Mouse (Mus musculus): ENCODE measurements around the gene Ttc4. TPM values are rescaled to one million over a fixed set of nuclear protein-coding genes. Genes with fewer than 3 reads are reported as not detected.

Gene Ttc4
- polyA plus RNA-seq, 1 experiment from 2014 or later, result 80.4 TPM

- WGBS, result 79% methylated on average over 5 of the region's 5 CpGs
- H3K27me3 ChIP-seq (ENCODE audit: insufficient read depth, low read length), result no peaks in the 10 kb centered on the region
- no peaks in the 10 kb centered on the region for H3K9me3 ChIP-seq (ENCODE audit: low read depth, low read length)
- no peak for TF ChIP-seq CTCF (IDR thresholded peaks at IDR 0.05; ENCODE audit: low read depth)
- no peak for ATAC-seq (ENCODE audit: insufficient read depth)
- H3K9ac ChIP-seq, result no peak overlapping the region
- H3K27ac ChIP-seq (ENCODE audit: low read depth), result no peak overlapping the region
- H3K4me3 ChIP-seq (ENCODE audit: low read depth, low read length), result no peak overlapping the region
- 0 out of 2 replicates have a peak, but pooled peaks cover 5% of the 10 kb centered on the region for H3K4me1 ChIP-seq (ENCODE audit: insufficient read depth)
- DNase-seq, result no peak
- H3K36me3 ChIP-seq (ENCODE audit: insufficient read depth), result peaks cover 45% of the 10 kb centered on the region
- no peak overlapping the region for H3K4me2 ChIP-seq
Observed at GRCm38 (mm10) chr4:106676749-106677148, 2.0 kb downstream of the Ttc4 start.

GRCm38 (mm10) chr4:106666546-106666945 is 12.2 kb downstream of the Ttc4 start:
- Histone ChIP-seq H3K36me3 (ENCODE audit: insufficient read depth) (peaks cover 99% of the 10 kb centered on the region), H3K4me2 (no peak overlapping the region), H3K9ac (no peak overlapping the region), H3K4me3 (ENCODE audit: low read depth, low read length) (no peak overlapping the region), H3K4me1 (ENCODE audit: insufficient read depth) (no peaks in the 10 kb centered on the region), H3K27ac (ENCODE audit: low read depth) (no peak overlapping the region), H3K9me3 (ENCODE audit: low read depth, low read length) (no peaks in the 10 kb centered on the region), H3K27me3 (ENCODE audit: insufficient read depth, low read length) (no peaks in the 10 kb centered on the region)
- 92% methylated on average over 2 of the region's 2 CpGs for WGBS
- ATAC-seq (ENCODE audit: insufficient read depth), result no peak
- DNase-seq, result no peak
- TF ChIP-seq CTCF (IDR thresholded peaks at IDR 0.05; ENCODE audit: low read depth), result no peak

GRCm38 (mm10) chr4:106665673-106666072 is 13.1 kb downstream of the Ttc4 start:
- WGBS, result 93% methylated on average over 10 of the region's 10 CpGs
- H3K4me1 ChIP-seq (ENCODE audit: insufficient read depth), result no peaks in the 10 kb centered on the region

GRCm38 (mm10) chr4:106665269-106665668 is 13.5 kb downstream of the Ttc4 start:
- Histone ChIP-seq H3K27ac (ENCODE audit: low read depth) (no peak overlapping the region), H3K27me3 (ENCODE audit: insufficient read depth, low read length) (no peaks in the 10 kb centered on the region), H3K9me3 (ENCODE audit: low read depth, low read length) (no peaks in the 10 kb centered on the region), H3K4me2 (no peak overlapping the region), H3K36me3 (ENCODE audit: insufficient read depth) (peaks cover 98% of the 10 kb centered on the region), H3K9ac (no peak overlapping the region), H3K4me3 (ENCODE audit: low read depth, low read length) (no peak overlapping the region), H3K4me1 (ENCODE audit: insufficient read depth) (no peaks in the 10 kb centered on the region)
- no peak for ATAC-seq (ENCODE audit: insufficient read depth)
- no peak for TF ChIP-seq CTCF (IDR thresholded peaks at IDR 0.05; ENCODE audit: low read depth)
- DNase-seq, result no peak
- 95% methylated on average over 2 of the region's 2 CpGs for WGBS

More at GRCm38 (mm10) chr4:106665673-106666072, 13.1 kb downstream of the Ttc4 start:
- TF ChIP-seq CTCF (IDR thresholded peaks at IDR 0.05; ENCODE audit: low read depth), result no peak
- H3K9me3 ChIP-seq (ENCODE audit: low read depth, low read length), result no peaks in the 10 kb centered on the region
- H3K36me3 ChIP-seq (ENCODE audit: insufficient read depth), result peaks cover 98% of the 10 kb centered on the region
- H3K4me3 ChIP-seq (ENCODE audit: low read depth, low read length), result no peak overlapping the region
- H3K4me2 ChIP-seq, result no peak overlapping the region
- no peak for ATAC-seq (ENCODE audit: insufficient read depth)
- no peak overlapping the region for H3K27ac ChIP-seq (ENCODE audit: low read depth)
- H3K27me3 ChIP-seq (ENCODE audit: insufficient read depth, low read length), result no peaks in the 10 kb centered on the region
- no peak overlapping the region for H3K9ac ChIP-seq
- DNase-seq, result no peak

GRCm38 (mm10) chr4:106664697-106665096 is 14.0 kb downstream of the Ttc4 start:
- WGBS, result 94% methylated on average over 6 of the region's 6 CpGs

GRCm38 (mm10) chr4:106663956-106664470 is 14.7 kb downstream of the Ttc4 start:
- H3K36me3 ChIP-seq (ENCODE audit: insufficient read depth), result peaks cover 96% of the 10 kb centered on the region
- WGBS, result 92% methylated on average over 5 of the region's 5 CpGs
- H3K4me2 ChIP-seq, result no peak overlapping the region
- no peak for DNase-seq
- H3K27ac ChIP-seq (ENCODE audit: low read depth), result no peak overlapping the region
- ATAC-seq (ENCODE audit: insufficient read depth), result no peak
- no peak overlapping the region for H3K9ac ChIP-seq
- no peak for TF ChIP-seq CTCF (IDR thresholded peaks at IDR 0.05; ENCODE audit: low read depth)
- no peaks in the 10 kb centered on the region for H3K9me3 ChIP-seq (ENCODE audit: low read depth, low read length)
- no peaks in the 10 kb centered on the region for H3K4me1 ChIP-seq (ENCODE audit: insufficient read depth)
- no peak overlapping the region for H3K4me3 ChIP-seq (ENCODE audit: low read depth, low read length)
- no peaks in the 10 kb centered on the region for H3K27me3 ChIP-seq (ENCODE audit: insufficient read depth, low read length)

More at GRCm38 (mm10) chr4:106664697-106665096, 14.0 kb downstream of the Ttc4 start:
- no peak for TF ChIP-seq CTCF (IDR thresholded peaks at IDR 0.05; ENCODE audit: low read depth)
- ATAC-seq (ENCODE audit: insufficient read depth), result no peak
- no peak overlapping the region for H3K4me2 ChIP-seq
- H3K4me1 ChIP-seq (ENCODE audit: insufficient read depth), result no peaks in the 10 kb centered on the region
- no peak for DNase-seq
- H3K27ac ChIP-seq (ENCODE audit: low read depth), result no peak overlapping the region
- no peak overlapping the region for H3K9ac ChIP-seq
- no peaks in the 10 kb centered on the region for H3K27me3 ChIP-seq (ENCODE audit: insufficient read depth, low read length)
- no peaks in the 10 kb centered on the region for H3K9me3 ChIP-seq (ENCODE audit: low read depth, low read length)
- no peak overlapping the region for H3K4me3 ChIP-seq (ENCODE audit: low read depth, low read length)
- H3K36me3 ChIP-seq (ENCODE audit: insufficient read depth), result peaks cover 98% of the 10 kb centered on the region

GRCm38 (mm10) chr4:106655681-106656080 is 23.1 kb downstream of the Ttc4 start:
- 86% methylated on average over 10 of the region's 10 CpGs for WGBS
- ATAC-seq (ENCODE audit: insufficient read depth) (no peak), DNase-seq (no peak)
- Histone ChIP-seq H3K36me3 (ENCODE audit: insufficient read depth) (peaks cover 63% of the 10 kb centered on the region), H3K4me3 (ENCODE audit: low read depth, low read length) (no peak overlapping the region), H3K4me1 (ENCODE audit: insufficient read depth) (peaks cover 6% of the 10 kb centered on the region), H3K27me3 (ENCODE audit: insufficient read depth, low read length) (no peaks in the 10 kb centered on the region), H3K4me2 (no peak overlapping the region), H3K9me3 (ENCODE audit: low read depth, low read length) (no peaks in the 10 kb centered on the region), H3K9ac (no peak overlapping the region), H3K27ac (ENCODE audit: low read depth) (no peak overlapping the region)
- TF ChIP-seq CTCF (IDR thresholded peaks at IDR 0.05; ENCODE audit: low read depth), result no peak
